13 mouse cellular contexts compared by ENCODE assay signal in the genomic region with DNA sequence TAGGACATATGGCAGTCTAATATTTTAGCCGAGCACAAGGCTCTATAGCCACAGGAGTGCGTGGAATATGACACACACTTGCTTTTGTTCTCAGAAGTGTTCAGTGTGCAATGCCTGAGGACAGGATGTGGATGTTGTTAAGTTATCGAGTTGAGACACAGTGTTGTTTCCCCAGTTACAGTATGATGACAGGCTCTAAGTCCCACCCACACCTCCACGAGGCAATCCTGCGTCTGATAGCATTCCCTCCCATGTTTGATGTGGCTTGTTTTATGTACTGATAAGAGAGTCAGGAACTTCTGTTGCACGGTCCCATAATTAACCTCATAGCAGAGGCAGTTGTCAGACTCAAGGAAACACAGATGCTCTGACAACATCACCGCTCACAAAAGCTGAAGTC.
A peak's percentile ranks its signal among the peaks of the same experiment; 100 is the strongest.
DNase-seq lines count a peak whose midpoint lies in the region; ATAC-seq lines count a peak whose summit lies in the region.
"Had no signal": no experiment of that assay in that cellular context is flagged by ENCODE, and none has a peak within 500 bp of the region (broad histone marks: within the 10 kb centered on the region; RNA-seq: fewer than 3 reads in every experiment).

No protein-coding gene starts in this region.

- peak overlapping the region; percentile 32 for H3K4me2 ChIP-seq in heart, embryonic 14.5 days (ENCODE audit: low read length)
- H3K4me2 ChIP-seq: forebrain, embryonic 12.5 days; lung, embryonic 15.5 days had no signal

- peaks cover 0 to 8% of the 10 kb centered on the region in 2 experiments; a peak in 2 of 4 replicates for H3K4me1 ChIP-seq in heart, embryonic 14.5 days (ENCODE audit: control insufficient read depth in 2 of 2, insufficient read depth in 2 of 2, low read length in 2 of 2)
- peaks cover 7% of the 10 kb centered on the region; the same call in 1 of the 2 replicates for H3K4me1 ChIP-seq in heart, embryonic 10.5 days
- H3K4me1 ChIP-seq: forebrain, embryonic 12.5 days; lung, embryonic 15.5 days had no signal

- no peak for ATAC-seq in heart, embryonic 14.5 days (ENCODE audit: insufficient number of reproducible peaks, insufficient read depth, low FRiP score, low read depth)
- ATAC-seq in neutrophil, adult 5-6 weeks (ENCODE audit: extremely low read depth, insufficient number of reproducible peaks, low FRiP score, poor library complexity, severe bottlenecking) = peak; percentile 48; the same call in 1 of the 2 replicates
- ATAC-seq in erythroid progenitor cell, adult 5-6 weeks (replicated peaks; ENCODE audit: low FRiP score, poor library complexity, severe bottlenecking) = no peak; the same call in 1 of the 2 replicates
- ATAC-seq: hindbrain, postnatal 0 days had no signal

- no peak overlapping the region for H3K4me3 ChIP-seq in heart, embryonic 14.5 days (ENCODE audit: control insufficient read depth in 1 of 2, insufficient read depth in 1 of 2, low read depth in 1 of 2, low read length in 2 of 2)
- H3K4me3 ChIP-seq in heart, embryonic 10.5 days = no peak overlapping the region
- H3K4me3 ChIP-seq: forebrain, embryonic 12.5 days; lung, embryonic 15.5 days had no signal

- H3K9ac ChIP-seq in heart, embryonic 14.5 days (ENCODE audit: low read length) = no peak overlapping the region
- H3K9ac ChIP-seq: forebrain, embryonic 12.5 days; lung, embryonic 15.5 days had no signal

- no peaks in the 10 kb centered on the region for H3K9me3 ChIP-seq in heart, embryonic 14.5 days (ENCODE audit: control insufficient read depth, low read length)
- H3K9me3 ChIP-seq in heart, embryonic 10.5 days = no peaks in the 10 kb centered on the region
- H3K9me3 ChIP-seq: forebrain, embryonic 12.5 days; lung, embryonic 15.5 days had no signal

- no peak overlapping the region for H3K27ac ChIP-seq in heart, embryonic 14.5 days (replicated peaks in 1 of 2; ENCODE audit: control insufficient read depth in 1 of 2, insufficient read depth in 1 of 2, low read depth in 2 of 2, low read length in 2 of 2)
- H3K27ac ChIP-seq in heart, embryonic 10.5 days = no peak overlapping the region
- H3K27ac ChIP-seq: forebrain, embryonic 12.5 days; hindbrain, postnatal 0 days; lung, embryonic 15.5 days had no signal

- H3K27me3 ChIP-seq in heart, embryonic 14.5 days (ENCODE audit: control insufficient read depth, insufficient read depth, low read length) = no peaks in the 10 kb centered on the region
- H3K27me3 ChIP-seq in heart, embryonic 10.5 days (ENCODE audit: insufficient read depth, poor library complexity, severe bottlenecking) = no peaks in the 10 kb centered on the region
- H3K27me3 ChIP-seq: CH12.LX; forebrain, embryonic 12.5 days; lung, embryonic 15.5 days had no signal

- DNase-seq in heart, embryonic 10.5 days (ENCODE audit: low spot score) = no peak
- DNase-seq in T-cell, adult 2 months (ENCODE audit: low spot score) = peak; percentile 88
- DNase-seq in liver = peak; percentile 55
- no peak for DNase-seq in yolk sac, embryonic 10.5 days (ENCODE audit: low spot score)
- no peak for DNase-seq in lung, postnatal 4 days
- DNase-seq: gastrocnemius, postnatal 36 days had no signal

- H3K36me3 ChIP-seq in heart, embryonic 14.5 days (ENCODE audit: control insufficient read depth, insufficient read depth, low read length) = no peaks in the 10 kb centered on the region
- H3K36me3 ChIP-seq in heart, embryonic 10.5 days = no peaks in the 10 kb centered on the region
- H3K36me3 ChIP-seq: forebrain, embryonic 12.5 days; lung, embryonic 15.5 days had no signal

- WGBS in heart, embryonic 14.5 days = 7% methylated on average over 7 of the region's 7 CpGs
- WGBS in heart, embryonic 10.5 days = 30% methylated on average over 7 of the region's 7 CpGs

Comparison
In these comparisons a context has a peak if more than half of its experiments do, and no peak if none do; other contexts are left out.
1. DNase-seq: peak in T-cell, adult 2 months (single experiment) and liver (single experiment); none in heart, embryonic 10.5 days (single experiment), yolk sac, embryonic 10.5 days (single experiment) and lung, postnatal 4 days (0 of 2).